Mouse (Mus musculus) liver, postnatal 0 days (tissue): ENCODE data around the gene Pcgf1. TPM values are rescaled to one million over a fixed set of nuclear protein-coding genes. Genes with fewer than 3 reads are reported as not detected.

Experiments used
- ATAC-seq: fragments of 200-750 bp; cut with Nextera tagmentation; 2 replicates; pipeline ENCODE4 v1.8.0; 2017; ENCODE audit warnings: mild to moderate bottlenecking, moderate library complexity
- DNase-seq: peaks from one replicate; pipeline ENCODE4 v3.0.0-alpha.2; 2016
- H3K27ac ChIP-seq: fragments of 300-500 bp; sonication (generic); 2 replicates; pipeline ENCODE4 v1.5.1; 2014; ENCODE audit warnings: antibody characterized with exemption, moderate library complexity, mild to moderate bottlenecking, low read depth
- H3K27me3 ChIP-seq: fragments of 300-500 bp; sonication (generic); 2 replicates; pipeline ENCODE4 v1.6.1; 2014; ENCODE audit warnings: low read length, control low read depth, mixed read lengths; ENCODE audit not compliant: insufficient read depth
- H3K36me3 ChIP-seq: fragments of 300-500 bp; sonication (generic); replicated peaks from 2 replicates; pipeline ENCODE4 v1.6.1; 2014; ENCODE audit warnings: mild to moderate bottlenecking, control low read depth, low read length, moderate library complexity, mixed read lengths; ENCODE audit not compliant: insufficient read depth
- H3K4me1 ChIP-seq: fragments of 300-500 bp; sonication (generic); 2 replicates; pipeline ENCODE4 v1.6.1; 2014; ENCODE audit warnings: antibody characterized with exemption, mild to moderate bottlenecking, control low read depth; ENCODE audit not compliant: insufficient read depth
- H3K4me2 ChIP-seq: fragments of 300-500 bp; sonication (generic); 2 replicates; pipeline ENCODE4 v1.6.1; 2014; ENCODE audit warnings: low read depth, mild to moderate bottlenecking, low read length, moderate library complexity, mixed read lengths
- H3K4me3 ChIP-seq: fragments of 300-500 bp; sonication (generic); 2 replicates; pipeline ENCODE4 v1.5.1; 2014; ENCODE audit warnings: low read depth, low read length
- H3K9ac ChIP-seq: fragments of 300-500 bp; sonication (generic); replicated peaks from 2 replicates; pipeline ENCODE4 v1.6.1; 2014; ENCODE audit warnings: mild to moderate bottlenecking, moderate library complexity
- H3K9me3 ChIP-seq: fragments of 300-500 bp; sonication (generic); 2 replicates; pipeline ENCODE4 v1.6.1; 2016; ENCODE audit warnings: mild to moderate bottlenecking, control low read depth, low read length, mixed read lengths
- CTCF ChIP-seq: sonication (generic); IDR thresholded peaks from 2 replicates; pipeline ENCODE4 v1.5.1; 2016; ENCODE audit warnings: antibody characterized with exemption, low read depth
- EP300 ChIP-seq: IDR thresholded peaks from 2 replicates; pipeline ENCODE4 v1.6.1; 2016; ENCODE audit warnings: antibody characterized with exemption, low read depth, mild to moderate bottlenecking
- WGBS: fragments of 180-500 bp; shearing (Covaris S2); extraction: QIAGEN DNeasy Blood & Tissue Kit; methylation state at CpG from one replicate; pipeline ENCODE4 v1.1.7; 2014; ENCODE audit not compliant: insufficient replicate concordance; 5-methylcytosine and 5-hydroxymethylcytosine counted together
- polyA plus RNA-seq: library from polyadenylated mRNA; unstranded; fragments of >200 nt; fragmentation: Nextera tagmentation; extraction: Ambion mirVana; gene quantifications from 2 replicates; pipeline ENCODE4 v1.2.1, GENCODE M21; 2015

Pcgf1 gene
- polyA plus RNA-seq, 1 experiment from 2014 or later = 11.7 TPM

DNA sequence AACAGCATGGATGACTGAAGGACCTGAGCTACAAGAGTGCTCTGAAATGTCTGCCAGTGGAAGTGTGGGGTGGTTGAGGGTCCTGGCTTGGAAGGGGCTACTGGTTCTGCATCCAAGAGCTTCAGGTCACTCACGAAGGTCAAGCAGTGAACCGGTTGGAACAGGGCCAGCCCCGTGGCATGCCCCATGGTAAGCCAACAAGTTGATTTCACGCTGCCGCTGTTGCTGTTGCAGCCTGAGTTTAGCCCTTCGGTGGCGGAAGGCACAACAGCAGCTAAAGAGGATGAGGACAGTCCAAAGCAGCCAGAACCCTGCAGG, 42.0 kb downstream of the Pcgf1 start:
- Histone ChIP-seq H3K36me3 (peaks cover 11% of the 10 kb centered on the region), H3K4me3 (no peak overlapping the region), H3K27ac (no peak overlapping the region), H3K27me3 (no peaks in the 10 kb centered on the region), H3K9me3 (no peaks in the 10 kb centered on the region), H3K4me2 (0 out of 2 replicates have a peak overlapping the region, but pooled peaks have one; percentile 85), H3K4me1 (peaks cover 46% of the 10 kb centered on the region), H3K9ac (no peak overlapping the region)
- 74% methylated on average over 7 of the region's 7 CpGs for WGBS
- ATAC-seq (no peak), DNase-seq (peak; percentile 35)
- TF ChIP-seq EP300 = no peak
- TF ChIP-seq CTCF = no peak

GRCm38 (mm10) chr6:83120930-83121862, 43.5 kb downstream of the Pcgf1 start, which contains the start of gene Wbp1:
Gene Wbp1, minus strand, starts transcription at chr6:83121559.
- TF ChIP-seq EP300 = no peak
- no peak for TF ChIP-seq CTCF
- Histone ChIP-seq H3K36me3 (peaks cover 11% of the 10 kb centered on the region), H3K27ac (peak within 1 kb of the TSS; percentile 77), H3K9ac (peak within 1 kb of the TSS; percentile 78), H3K4me1 (peaks cover 43% of the 10 kb centered on the region), H3K4me2 (peak within 1 kb of the TSS; percentile 85), H3K9me3 (no peaks in the 10 kb centered on the region), H3K27me3 (no peaks in the 10 kb centered on the region), H3K4me3 (peak within 1 kb of the TSS; percentile 64)
- peak; percentile 91 for ATAC-seq
- peak; percentile 92 for DNase-seq
- 1% methylated on average over 38 of the region's 38 CpGs for WGBS

DNA sequence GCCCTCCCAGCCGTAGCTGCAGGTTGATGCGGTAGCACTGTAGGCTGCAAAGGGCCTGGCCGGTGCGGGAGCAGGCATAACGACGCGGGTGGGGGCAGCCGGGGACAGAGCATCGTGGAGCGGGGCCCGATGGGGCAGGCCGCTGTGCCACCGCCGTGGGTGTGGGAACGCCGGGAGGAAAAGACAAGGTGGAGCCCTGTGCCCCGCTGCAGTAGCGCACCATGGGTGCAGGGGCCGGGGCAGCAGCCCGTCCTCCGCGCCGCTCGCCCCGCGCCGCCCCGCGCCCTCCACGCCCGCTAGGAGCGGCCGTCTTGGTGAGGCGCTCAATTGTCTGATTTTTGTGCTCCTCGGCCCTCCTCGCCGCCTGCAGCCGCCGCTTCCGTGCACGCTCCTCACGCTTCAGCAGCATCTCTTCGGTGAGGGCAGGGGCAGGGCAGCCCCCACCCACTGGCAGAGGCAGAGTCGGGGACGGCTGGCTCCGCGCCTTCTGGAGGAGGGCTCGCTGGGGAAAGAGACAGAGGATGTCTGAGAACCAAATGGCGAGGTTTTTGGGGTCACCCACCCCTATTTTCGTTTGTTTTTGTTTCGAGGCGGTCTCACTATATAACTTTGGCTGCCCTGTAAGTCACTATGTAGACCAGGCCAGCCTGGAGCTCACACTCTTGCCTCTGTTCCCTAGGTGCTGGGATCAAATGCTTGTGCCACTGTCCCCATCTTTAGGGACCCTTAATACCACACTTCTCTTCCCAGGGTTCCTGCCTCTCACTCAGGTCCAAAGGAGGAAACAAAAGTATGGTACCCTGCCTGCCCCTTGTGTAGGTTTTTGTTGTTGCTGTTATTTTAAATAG, 44.4 kb downstream of the Pcgf1 start:
- H3K4me2 ChIP-seq = peak overlapping the region; percentile 85
- H3K27me3 ChIP-seq = no peaks in the 10 kb centered on the region
- peak overlapping the region; percentile 78 for H3K9ac ChIP-seq
- peak; percentile 36 for ATAC-seq
- H3K27ac ChIP-seq = peak overlapping the region; percentile 77
- H3K4me1 ChIP-seq = peaks cover 40% of the 10 kb centered on the region
- no peaks in the 10 kb centered on the region for H3K9me3 ChIP-seq
- peaks cover 11% of the 10 kb centered on the region for H3K36me3 ChIP-seq
- peak overlapping the region; percentile 64 for H3K4me3 ChIP-seq
- no peak for DNase-seq
- TF ChIP-seq EP300 (no peak), CTCF (no peak)
- WGBS = 3% methylated on average over 35 of the region's 52 CpGs

GRCm38 (mm10) chr6:83122961-83123360, 45.3 kb downstream of the Pcgf1 start:
- 94% methylated on average over 5 of the region's 5 CpGs for WGBS

DNA sequence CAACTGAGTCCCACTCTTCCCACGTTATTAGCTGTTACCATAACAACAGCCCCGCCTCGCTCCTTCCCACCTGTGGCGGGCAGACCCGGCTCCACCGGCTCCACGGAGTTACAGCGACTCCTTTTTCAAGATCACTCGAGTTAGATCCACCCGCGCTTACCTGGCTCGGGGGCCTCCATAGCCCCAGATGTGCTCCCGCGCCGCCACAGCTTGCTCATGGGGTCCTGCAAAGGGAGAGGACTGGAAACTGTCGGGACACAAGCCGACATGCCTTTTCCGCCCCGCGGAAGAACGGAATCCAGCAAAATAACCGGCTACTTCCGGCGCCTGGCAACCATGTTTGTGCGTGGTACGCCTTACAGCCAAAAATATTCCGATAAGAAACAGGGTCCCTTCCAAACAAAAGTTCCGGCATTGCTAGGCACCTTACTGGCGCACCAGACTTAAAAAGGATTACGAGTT, 47.2 kb downstream of the Pcgf1 start:
- WGBS = under 1% methylated on average over 30 of the region's 30 CpGs
- Histone ChIP-seq H3K36me3 (0 out of 2 replicates have a peak, but pooled peaks cover 3% of the 10 kb centered on the region), H3K9ac (peak overlapping the region; percentile 74), H3K27ac (peak overlapping the region; percentile 65), H3K9me3 (no peaks in the 10 kb centered on the region), H3K4me3 (peak overlapping the region; percentile 76), H3K4me2 (peak overlapping the region; percentile 97), H3K27me3 (no peaks in the 10 kb centered on the region), H3K4me1 (peaks cover 37% of the 10 kb centered on the region)
- TF ChIP-seq EP300 = peak; percentile 82
- no peak for TF ChIP-seq CTCF
- ATAC-seq (peak; percentile 20), DNase-seq (peak; percentile 92)

More at GRCm38 (mm10) chr6:83122961-83123360, 45.3 kb downstream of the Pcgf1 start:
- TF ChIP-seq EP300 = no peak
- TF ChIP-seq CTCF = no peak
- Histone ChIP-seq H3K9me3 (no peaks in the 10 kb centered on the region), H3K9ac (no peak overlapping the region), H3K4me3 (no peak overlapping the region), H3K36me3 (peaks cover 8% of the 10 kb centered on the region), H3K27me3 (no peaks in the 10 kb centered on the region), H3K4me1 (peaks cover 40% of the 10 kb centered on the region), H3K4me2 (peak overlapping the region; percentile 85), H3K27ac (no peak overlapping the region)
- DNase-seq (no peak), ATAC-seq (no peak)

GRCm38 (mm10) chr6:83125331-83125730, 47.7 kb downstream of the Pcgf1 start, which contains the start of gene Ino80b:
Gene Ino80b, minus strand, starts transcription at chr6:83125431.
- Histone ChIP-seq H3K27ac (peak within 1 kb of the TSS; percentile 65), H3K4me1 (peaks cover 33% of the 10 kb centered on the region), H3K9me3 (no peaks in the 10 kb centered on the region), H3K4me2 (peak within 1 kb of the TSS; percentile 97), H3K36me3 (0 out of 2 replicates have a peak, but pooled peaks cover 3% of the 10 kb centered on the region), H3K9ac (peak within 1 kb of the TSS; percentile 74), H3K4me3 (peak within 1 kb of the TSS; percentile 76), H3K27me3 (no peaks in the 10 kb centered on the region)
- DNase-seq (no peak), ATAC-seq (no peak)
- TF ChIP-seq EP300 (no peak), CTCF (no peak)
- WGBS = 27% methylated on average over 5 of the region's 5 CpGs
